Mouse (Mus musculus): Measurements from ENCODE around the gene Rpap3.

GRCm38 (mm10) chr15:97755361-97755760 is 49.7 kb upstream of the Rpap3 start:
- TF ChIP-seq POLR2A (IDR thresholded peaks at IDR 0.05; ENCODE audit: insufficient read length, low read depth) (no peak), TCF12 (IDR thresholded peaks at IDR 0.05; ENCODE audit: insufficient read depth, poor library complexity, severe bottlenecking) (no peak), CEBPB (IDR thresholded peaks at IDR 0.05; ENCODE audit: insufficient read depth, poor library complexity, severe bottlenecking) (no peak)

Measured in myocyte (in vitro differentiated cells).